Mouse (Mus musculus): ENCODE measurements at regions not wholly inside any gene's neighbourhood (a gene's known extent, or its start where the extent isn't known, plus 50 kb on each side); places are given as distances from the start of the nearest gene placed in this dataset.

DNA sequence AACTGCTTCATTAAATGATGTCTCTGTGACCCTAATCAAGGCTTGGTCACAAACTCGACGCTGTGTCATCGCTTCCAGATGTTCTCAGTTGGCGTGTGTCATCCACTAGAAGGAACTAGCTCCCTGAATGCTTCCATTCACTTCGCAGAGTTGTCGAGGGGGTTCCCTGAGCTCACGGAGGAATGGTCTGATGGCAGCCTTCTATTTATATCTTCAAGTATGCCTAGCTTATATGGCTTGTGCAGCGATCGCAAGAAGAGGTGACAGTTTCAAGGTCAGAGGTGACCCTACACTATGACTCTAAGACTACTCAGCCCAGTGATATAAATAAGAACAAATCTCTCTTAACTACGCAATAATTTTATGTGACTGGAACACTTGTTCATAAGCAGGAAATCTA, 126.3 kb downstream of the Nr4a2 start:
- no peak for ATAC-seq (ENCODE audit: low FRiP score, low read depth)
- Histone ChIP-seq H3K9ac (no peak overlapping the region), H3K27me3 (no peaks in the 10 kb centered on the region), H3K4me1 (replicated peaks) (no peaks in the 10 kb centered on the region), H3K4me2 (no peak overlapping the region), H3K9me3 (no peaks in the 10 kb centered on the region), H3K36me3 (no peaks in the 10 kb centered on the region), H3K4me3 (no peak overlapping the region), H3K27ac (replicated peaks) (no peak overlapping the region)
- 82% methylated on average over 10 of the region's 10 CpGs for WGBS

DNA sequence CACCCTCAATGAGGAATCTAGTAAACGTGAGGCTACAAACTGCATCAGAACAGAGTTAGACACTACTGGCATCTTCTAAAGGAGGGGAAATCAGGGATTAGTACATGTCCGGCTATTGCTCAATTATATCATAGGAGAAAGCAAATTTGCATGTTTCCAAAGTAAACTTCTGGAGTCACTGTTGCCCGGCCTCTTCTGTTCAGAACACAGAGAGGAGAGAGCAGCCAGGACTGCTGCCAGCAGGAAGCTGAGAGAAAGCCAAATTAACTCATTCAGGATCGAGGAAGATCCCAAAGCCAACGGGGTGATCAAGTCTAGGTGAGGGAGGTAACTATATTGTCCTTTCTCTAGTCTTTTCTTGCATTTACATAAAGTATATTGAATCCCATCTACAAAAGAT, 131.0 kb downstream of the Nr4a2 start:
- Histone ChIP-seq H3K9me3 (no peaks in the 10 kb centered on the region), H3K36me3 (no peaks in the 10 kb centered on the region), H3K4me1 (replicated peaks) (no peaks in the 10 kb centered on the region), H3K27ac (replicated peaks) (no peak overlapping the region), H3K27me3 (no peaks in the 10 kb centered on the region), H3K4me3 (no peak overlapping the region), H3K9ac (no peak overlapping the region), H3K4me2 (no peak overlapping the region)
- no peak for ATAC-seq (ENCODE audit: low FRiP score, low read depth)
- WGBS: 74% methylated on average over 5 of the region's 5 CpGs

DNA sequence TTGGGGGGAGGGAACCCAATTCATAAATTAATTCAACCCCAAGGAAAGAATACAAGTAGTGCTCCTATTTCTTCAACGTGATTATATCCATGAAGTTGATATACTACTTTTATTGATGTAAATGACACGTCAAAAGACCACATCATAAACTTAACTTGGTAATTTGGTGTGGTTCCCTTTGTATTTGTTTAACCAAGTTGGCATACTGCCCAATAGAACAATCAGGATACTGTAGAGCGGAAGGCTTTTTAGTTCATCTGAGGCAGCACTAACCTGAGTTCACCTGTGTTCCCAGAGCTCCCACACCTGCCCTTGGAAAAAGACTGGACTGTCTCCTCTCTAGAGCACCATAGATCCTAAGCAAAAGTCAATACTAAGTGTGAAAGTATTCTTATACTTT, 132.0 kb downstream of the Nr4a2 start:
- H3K27ac ChIP-seq (replicated peaks): no peak overlapping the region
- H3K36me3 ChIP-seq: no peaks in the 10 kb centered on the region
- H3K9ac ChIP-seq: no peak overlapping the region
- H3K4me2 ChIP-seq: no peak overlapping the region
- H3K27me3 ChIP-seq: no peaks in the 10 kb centered on the region
- no peak for ATAC-seq (ENCODE audit: low FRiP score, low read depth)
- H3K4me1 ChIP-seq (replicated peaks): no peaks in the 10 kb centered on the region
- no peak overlapping the region for H3K4me3 ChIP-seq
- WGBS: 86% methylated on average over 3 of the region's 3 CpGs
- no peaks in the 10 kb centered on the region for H3K9me3 ChIP-seq

DNA sequence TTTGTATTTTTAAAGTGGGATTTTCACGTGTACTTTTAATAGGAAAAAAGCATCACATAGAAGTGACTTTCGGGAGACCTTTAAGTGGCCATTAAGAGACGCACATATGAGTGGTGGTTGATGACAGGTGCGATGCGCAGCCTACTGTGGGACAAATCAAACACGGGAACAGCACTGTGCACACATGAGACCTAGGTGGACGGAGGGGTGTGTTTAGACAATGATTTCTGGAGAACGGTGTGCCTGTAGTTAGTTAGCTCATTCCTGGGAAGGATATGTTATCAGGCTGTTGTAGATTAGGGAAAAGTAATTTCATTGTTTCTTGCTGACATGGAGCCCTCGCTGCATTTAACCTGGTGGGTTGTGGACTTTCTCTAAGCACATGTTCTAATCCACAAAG, 133.0 kb downstream of the Nr4a2 start:
- H3K4me1 ChIP-seq (replicated peaks): no peaks in the 10 kb centered on the region
- H3K9me3 ChIP-seq: no peaks in the 10 kb centered on the region
- H3K27me3 ChIP-seq: no peaks in the 10 kb centered on the region
- no peaks in the 10 kb centered on the region for H3K36me3 ChIP-seq
- no peak overlapping the region for H3K4me2 ChIP-seq
- no peak for ATAC-seq (ENCODE audit: low FRiP score, low read depth)
- H3K9ac ChIP-seq: no peak overlapping the region
- no peak overlapping the region for H3K27ac ChIP-seq (replicated peaks)
- no peak overlapping the region for H3K4me3 ChIP-seq
- WGBS: 94% methylated on average over 9 of the region's 9 CpGs

DNA sequence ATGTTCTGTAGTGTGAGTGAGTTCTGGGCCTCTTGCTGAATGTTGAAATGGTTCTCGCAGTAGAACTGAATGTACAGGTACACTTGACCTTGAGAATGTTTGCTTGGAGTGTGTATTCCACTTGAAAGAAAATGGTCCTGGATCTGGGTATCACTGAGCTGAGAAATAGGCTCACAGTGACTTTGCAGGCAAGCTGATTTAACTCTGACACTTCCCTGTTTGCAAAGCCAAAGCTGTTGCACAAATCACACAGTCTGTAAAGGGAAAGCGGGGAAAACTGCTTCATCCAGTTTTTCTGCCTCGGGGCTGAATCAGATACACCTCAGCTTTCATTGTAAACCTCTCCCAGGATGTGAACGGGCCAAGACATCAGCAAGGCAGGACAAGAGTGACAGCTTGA, 140.6 kb downstream of the Nr4a2 start:
- Histone ChIP-seq H3K9ac (no peak overlapping the region), H3K4me3 (no peak overlapping the region), H3K4me2 (no peak overlapping the region), H3K27ac (replicated peaks) (no peak overlapping the region), H3K36me3 (no peaks in the 10 kb centered on the region), H3K4me1 (replicated peaks) (no peaks in the 10 kb centered on the region), H3K9me3 (no peaks in the 10 kb centered on the region), H3K27me3 (no peaks in the 10 kb centered on the region)
- ATAC-seq (ENCODE audit: low FRiP score, low read depth): no peak
- 91% methylated on average over 4 of the region's 4 CpGs for WGBS

DNA sequence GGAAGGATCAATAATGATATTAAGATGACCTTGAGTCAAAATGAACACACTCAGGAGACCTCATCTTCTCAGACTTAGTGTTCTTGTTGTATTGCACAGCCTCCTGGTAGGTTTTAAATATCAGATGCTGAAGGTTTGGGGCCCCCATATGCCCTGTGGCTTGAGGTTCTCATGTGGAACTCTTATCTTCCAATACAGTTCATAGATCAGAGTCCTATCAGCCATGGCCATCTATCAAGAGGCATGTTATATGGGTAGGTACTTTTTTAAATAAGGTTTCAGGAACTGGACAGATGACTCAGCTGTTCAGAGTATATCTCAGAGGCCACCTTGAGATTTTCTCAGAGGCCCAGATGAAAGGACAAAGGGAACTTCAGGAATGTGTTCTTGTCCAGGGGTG, 143.2 kb downstream of the Nr4a2 start:
- no peak overlapping the region for H3K4me2 ChIP-seq
- H3K9me3 ChIP-seq: no peaks in the 10 kb centered on the region
- H3K9ac ChIP-seq: no peak overlapping the region
- no peak overlapping the region for H3K27ac ChIP-seq (replicated peaks)
- H3K4me1 ChIP-seq (replicated peaks): no peaks in the 10 kb centered on the region
- no peak for ATAC-seq (ENCODE audit: low FRiP score, low read depth)
- H3K27me3 ChIP-seq: no peaks in the 10 kb centered on the region
- no peaks in the 10 kb centered on the region for H3K36me3 ChIP-seq
- no peak overlapping the region for H3K4me3 ChIP-seq

DNA sequence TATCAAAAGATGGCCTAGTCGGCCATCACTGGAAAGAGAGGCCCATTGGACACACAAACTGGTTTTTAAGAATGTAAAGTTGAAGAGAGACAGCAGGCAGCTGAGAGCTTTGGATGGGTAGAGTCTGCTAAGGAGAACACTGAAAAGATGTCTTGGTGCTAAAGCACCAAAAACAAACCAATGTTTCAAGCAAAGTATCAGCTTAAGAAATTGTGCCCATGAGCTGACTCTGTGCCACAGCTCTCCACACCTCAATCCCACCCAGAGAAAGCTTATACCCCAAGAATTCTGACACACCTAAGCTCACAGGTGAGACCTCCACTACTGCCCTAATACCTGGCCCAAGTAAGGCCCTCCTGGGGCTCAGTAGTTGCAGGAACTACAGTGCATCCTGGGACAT, 148.1 kb downstream of the Nr4a2 start:
- Histone ChIP-seq H3K9ac (no peak overlapping the region), H3K27me3 (no peaks in the 10 kb centered on the region), H3K4me3 (no peak overlapping the region), H3K4me1 (replicated peaks) (no peaks in the 10 kb centered on the region), H3K4me2 (no peak overlapping the region), H3K36me3 (no peaks in the 10 kb centered on the region), H3K9me3 (no peaks in the 10 kb centered on the region), H3K27ac (replicated peaks) (no peak overlapping the region)
- no peak for ATAC-seq (ENCODE audit: low FRiP score, low read depth)
- 95% methylated on average over 1 of the region's 1 CpGs for WGBS

DNA sequence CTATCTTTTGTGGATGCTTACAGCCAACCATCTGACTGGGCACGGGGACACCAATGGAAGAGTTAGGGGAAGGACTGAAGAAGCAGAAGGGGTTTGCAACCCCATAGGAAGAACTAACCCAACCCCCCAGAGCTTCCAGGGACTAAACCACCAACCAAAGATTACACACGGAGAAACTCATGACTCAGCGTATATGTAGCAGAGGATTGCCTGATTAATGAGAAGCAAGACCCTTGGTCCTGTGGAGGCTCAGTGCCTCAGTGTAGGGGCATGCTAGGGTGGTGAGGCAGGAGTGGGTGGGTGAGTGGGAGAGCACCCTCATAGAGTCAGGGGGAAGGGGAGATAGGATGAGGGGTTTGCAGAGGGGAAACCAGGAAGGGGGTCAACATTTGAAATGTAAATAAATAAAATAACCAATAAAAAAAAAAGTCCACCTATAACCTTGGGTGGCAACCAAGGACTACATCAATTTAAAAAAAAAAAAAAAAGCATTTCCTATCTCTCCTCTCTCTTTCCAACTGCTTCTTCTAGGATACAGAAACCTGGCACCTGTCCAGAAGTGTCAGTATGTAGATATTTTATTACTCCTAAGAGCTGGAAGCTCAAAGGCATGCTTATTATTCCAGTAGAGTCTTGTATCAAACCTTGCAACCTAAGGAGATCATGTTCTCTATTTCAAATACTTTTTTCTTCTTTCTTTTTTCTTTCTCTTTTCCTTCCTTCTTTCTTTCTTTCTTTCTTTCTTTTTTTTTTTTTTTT, 159.7 kb downstream of the Nr4a2 start:
- no peak overlapping the region for H3K9ac ChIP-seq
- WGBS: 90% methylated on average over 3 of the region's 3 CpGs

DNA sequence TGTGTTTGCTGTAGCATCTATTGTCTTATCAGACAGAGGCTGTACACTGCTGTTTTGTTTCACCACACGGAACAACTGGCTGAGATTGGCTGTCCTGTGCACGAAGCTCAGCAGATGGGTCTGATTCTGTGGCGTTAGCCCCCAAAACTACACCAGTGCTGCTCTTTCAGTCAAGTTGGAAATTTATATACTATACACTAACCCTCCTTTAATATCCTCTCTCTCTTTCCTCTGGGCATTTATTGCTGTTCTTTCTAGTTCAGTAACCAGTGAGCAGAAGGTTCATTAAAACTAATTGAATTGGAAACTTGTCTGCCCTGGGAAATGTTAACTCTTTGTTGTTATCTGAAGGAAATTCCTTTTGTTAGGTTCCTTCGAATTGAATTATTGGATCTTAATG, 164.1 kb downstream of the Nr4a2 start:
- WGBS: 30% methylated on average over 4 of the region's 4 CpGs
- Histone ChIP-seq H3K36me3 (no peaks in the 10 kb centered on the region), H3K4me3 (no peak overlapping the region), H3K27ac (replicated peaks) (peak overlapping the region; percentile 38; the same call in 1 of the 2 replicates), H3K9me3 (no peaks in the 10 kb centered on the region), H3K9ac (no peak overlapping the region), H3K27me3 (no peaks in the 10 kb centered on the region), H3K4me1 (replicated peaks) (peaks cover 7% of the 10 kb centered on the region), H3K4me2 (peak overlapping the region; percentile 40)
- peak; percentile 42; the same call in 1 of the 2 replicates for ATAC-seq (ENCODE audit: low FRiP score, low read depth)

More for the DNA sequence above, 159.7 kb downstream of the Nr4a2 start:
- Histone ChIP-seq H3K9me3 (no peaks in the 10 kb centered on the region), H3K4me2 (no peak overlapping the region), H3K4me3 (no peak overlapping the region), H3K4me1 (replicated peaks) (peaks cover 7% of the 10 kb centered on the region), H3K36me3 (no peaks in the 10 kb centered on the region), H3K27ac (replicated peaks) (no peak overlapping the region), H3K27me3 (no peaks in the 10 kb centered on the region)
- ATAC-seq (ENCODE audit: low FRiP score, low read depth): no peak

DNA sequence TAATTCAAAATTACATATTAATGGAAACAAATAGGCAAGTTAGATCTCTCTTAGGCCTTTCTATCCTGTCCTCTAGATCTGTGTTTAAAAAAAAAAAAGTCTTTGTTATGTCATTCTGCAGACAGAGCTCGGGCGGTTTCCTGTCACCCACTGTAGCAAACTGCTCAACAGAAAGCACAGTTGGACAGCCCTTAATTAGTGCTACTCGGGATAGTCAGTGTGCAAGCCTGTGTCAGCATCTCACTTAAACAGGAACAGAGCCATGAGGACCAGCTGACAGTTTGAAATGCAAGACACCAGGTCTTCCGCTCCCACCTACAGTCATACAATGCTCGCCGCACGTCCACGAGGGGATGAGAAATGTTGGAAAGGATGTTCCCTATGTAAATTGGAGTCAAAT, 170.5 kb downstream of the Nr4a2 start:
- H3K4me2 ChIP-seq: no peak overlapping the region
- H3K27ac ChIP-seq (replicated peaks): no peak overlapping the region
- ATAC-seq (ENCODE audit: low FRiP score, low read depth): no peak
- H3K27me3 ChIP-seq: no peaks in the 10 kb centered on the region
- H3K9me3 ChIP-seq: no peaks in the 10 kb centered on the region
- no peak overlapping the region for H3K9ac ChIP-seq
- WGBS: 76% methylated on average over 8 of the region's 8 CpGs
- no peaks in the 10 kb centered on the region for H3K36me3 ChIP-seq
- H3K4me1 ChIP-seq (replicated peaks): no peaks in the 10 kb centered on the region
- H3K4me3 ChIP-seq: no peak overlapping the region

DNA sequence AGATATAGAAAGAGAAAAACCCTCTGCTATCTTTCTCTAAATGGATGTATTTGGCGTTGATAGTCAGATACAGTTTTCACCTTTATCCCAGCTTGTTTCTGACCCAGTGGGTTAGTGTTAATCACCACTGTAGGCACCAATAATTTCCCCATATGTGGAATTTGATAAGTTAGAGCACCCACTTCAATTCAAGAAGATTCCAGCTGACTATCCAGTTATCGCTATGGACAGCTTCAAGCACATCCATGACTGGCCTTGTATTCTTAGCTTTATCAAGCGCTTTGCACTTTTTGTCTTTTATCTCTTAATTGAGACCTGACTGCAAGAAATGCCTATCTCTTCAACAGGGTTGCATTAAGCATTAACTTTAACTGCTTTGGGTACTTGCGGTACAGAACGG, 211.3 kb downstream of the Nr4a2 start:
- WGBS: 95% methylated on average over 5 of the region's 5 CpGs
- Histone ChIP-seq H3K36me3 (no peaks in the 10 kb centered on the region), H3K9me3 (no peaks in the 10 kb centered on the region), H3K4me3 (no peak overlapping the region), H3K4me2 (no peak overlapping the region), H3K27me3 (no peaks in the 10 kb centered on the region), H3K9ac (no peak overlapping the region), H3K4me1 (replicated peaks) (no peaks in the 10 kb centered on the region), H3K27ac (replicated peaks) (no peak overlapping the region)
- ATAC-seq (ENCODE audit: low FRiP score, low read depth): no peak

DNA sequence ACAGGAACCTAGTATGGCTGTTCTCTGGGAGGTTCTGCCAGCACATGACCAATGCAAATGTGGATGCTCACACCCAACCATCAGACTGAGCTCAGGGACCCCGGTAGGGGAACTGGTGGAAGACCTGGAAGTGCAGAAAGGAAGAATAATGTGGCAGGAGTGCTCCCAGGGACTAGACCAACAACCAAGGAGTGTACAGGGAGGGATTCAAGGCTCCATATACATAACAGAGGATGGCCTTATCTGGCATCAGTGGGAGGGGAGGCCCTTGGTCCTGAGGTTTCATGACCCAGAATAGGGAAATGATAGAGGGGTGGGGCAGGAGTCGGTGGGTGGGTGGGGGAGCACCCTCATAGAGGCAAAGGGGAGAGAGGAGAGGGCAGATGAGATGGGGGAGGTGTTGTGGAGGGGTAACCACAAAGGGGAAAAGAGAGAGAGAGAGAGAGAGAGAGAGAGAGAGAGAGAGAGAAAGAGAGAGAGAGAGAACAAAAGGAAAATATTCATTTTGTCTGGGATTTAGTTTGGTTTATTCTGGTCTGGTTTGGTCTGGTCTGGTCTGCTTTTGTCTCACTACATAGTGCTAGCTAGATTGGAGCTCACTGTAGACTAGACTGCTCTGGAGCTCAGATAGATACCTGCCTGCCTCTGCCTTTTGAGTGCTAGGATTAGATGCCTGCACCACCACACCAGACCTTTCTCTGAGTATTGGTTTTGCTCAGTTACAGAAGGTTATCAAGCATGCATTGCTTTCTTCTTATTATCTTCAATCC, 214.5 kb downstream of the Nr4a2 start:
- WGBS: 84% methylated on average over 2 of the region's 2 CpGs
- no peak for ATAC-seq (ENCODE audit: low FRiP score, low read depth)
- no peaks in the 10 kb centered on the region for H3K9me3 ChIP-seq

More for the DNA sequence above, 214.5 kb downstream of the Nr4a2 start:
- no peak overlapping the region for H3K4me3 ChIP-seq
- no peak overlapping the region for H3K9ac ChIP-seq
- H3K36me3 ChIP-seq: no peaks in the 10 kb centered on the region
- no peaks in the 10 kb centered on the region for H3K4me1 ChIP-seq (replicated peaks)
- H3K27ac ChIP-seq (replicated peaks): no peak overlapping the region
- H3K4me2 ChIP-seq: no peak overlapping the region
- H3K27me3 ChIP-seq: no peaks in the 10 kb centered on the region

Measured in hindbrain, embryonic 15.5 days (tissue).